Mouse (Mus musculus): ENCODE results near the gene Usp38.

- TF ChIP-seq POLR2A (IDR thresholded peaks at IDR 0.05; ENCODE audit: low read depth, low read length) (no peak), CTCF (conservative IDR thresholded peaks at IDR 0.05; ENCODE audit: insufficient read depth, insufficient read length, low read depth, low read length) (no peak)
Observed at GRCm38 (mm10) chr8:80943742-80944141, 71.0 kb downstream of the Usp38 start.
